Mouse (Mus musculus) thymus, postnatal 4 days (tissue): Measurements from ENCODE around the gene Accsl.

ENCODE experiments used
- DNase-seq: peaks from one replicate; pipeline ENCODE4 v3.0.0; 2021

Accsl gene

DNA sequence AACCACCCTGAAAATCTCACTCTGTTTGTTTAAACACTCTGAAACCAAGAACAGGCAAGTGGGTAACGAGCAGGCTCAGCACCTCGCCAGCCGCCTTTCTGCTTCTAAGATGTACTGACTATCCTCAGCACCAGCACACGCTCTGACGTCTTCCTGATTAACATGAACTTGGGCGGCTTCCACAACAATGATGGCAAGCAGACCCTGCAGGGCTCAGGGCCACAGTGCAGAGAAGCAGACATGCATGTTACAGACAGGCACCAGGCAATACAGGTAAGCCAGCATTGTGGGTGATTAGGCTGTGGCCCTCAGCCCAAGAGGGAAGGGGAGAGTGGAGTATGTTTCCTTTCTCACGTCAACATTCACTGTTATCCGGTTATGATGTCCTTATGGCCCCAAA is 61.5 kb downstream of the Accsl start:
- DNase-seq, result no peak

DNA sequence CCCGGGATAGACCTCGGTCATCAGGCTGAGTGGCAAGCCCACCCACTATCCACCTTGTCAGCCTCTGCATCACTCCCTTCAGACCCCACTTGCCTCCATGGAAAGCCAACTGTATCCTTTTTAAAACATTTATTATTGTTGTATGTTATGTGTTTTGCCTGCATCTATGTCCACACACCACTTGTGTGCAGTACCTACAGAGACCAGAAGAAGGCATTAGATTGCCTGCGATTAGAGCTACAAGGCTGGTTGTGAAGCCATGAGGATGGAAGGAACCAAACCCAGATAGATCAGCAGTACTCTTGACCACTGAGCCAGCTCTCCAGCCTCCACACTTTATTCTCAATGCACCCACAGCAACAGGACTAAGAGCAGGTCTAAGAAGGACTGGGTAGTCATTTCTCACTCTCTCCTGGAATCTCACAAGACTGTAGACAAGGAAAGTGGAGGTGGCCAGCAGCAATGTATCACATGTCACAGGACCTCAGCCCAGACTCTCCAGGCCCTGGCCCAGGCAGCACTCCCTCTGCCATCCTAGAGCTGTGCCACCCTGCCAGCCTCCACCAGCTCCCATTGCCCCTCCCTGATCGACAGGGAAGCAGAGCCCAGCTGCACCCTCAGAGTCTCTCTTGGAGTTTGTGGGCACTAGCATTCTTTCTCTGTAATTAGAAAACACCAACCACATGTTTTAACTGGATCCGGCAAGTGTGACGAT is 62.3 kb downstream of the Accsl start:
- no peak for DNase-seq

DNA sequence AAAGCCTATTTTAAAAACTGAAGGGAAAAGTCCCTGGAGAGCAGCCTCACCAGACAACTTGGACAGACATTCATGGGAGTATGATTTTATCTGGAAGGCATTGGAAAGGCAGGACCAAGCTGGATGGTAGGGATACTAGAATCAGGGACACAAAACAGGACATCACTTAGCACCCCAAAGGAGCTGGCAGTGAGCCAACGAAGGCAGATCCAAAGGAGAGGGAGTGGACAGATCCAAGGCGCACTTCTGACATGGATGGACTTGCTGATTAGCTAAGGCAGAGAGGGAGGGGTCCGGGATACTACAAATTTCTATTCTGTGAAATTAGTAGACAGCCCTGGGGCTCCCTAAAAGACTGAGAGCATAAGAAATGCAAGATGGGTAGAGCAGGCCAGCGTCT is 63.4 kb downstream of the Accsl start:
- DNase-seq, result no peak
